Mouse (Mus musculus) B cell, adult 67 days (primary cell): ENCODE results near the gene Rnf39. TPM values are rescaled to one million over a fixed set of nuclear protein-coding genes. Genes with fewer than 3 reads are reported as not detected.

Source experiments
- total RNA-seq, 2 experiments: library from RNA; stranded (reverse); gene quantifications; 4 replicates each; pipeline ENCODE4 v1.2.4; 2023

The Rnf39 gene
- not detected for total RNA-seq

DNA sequence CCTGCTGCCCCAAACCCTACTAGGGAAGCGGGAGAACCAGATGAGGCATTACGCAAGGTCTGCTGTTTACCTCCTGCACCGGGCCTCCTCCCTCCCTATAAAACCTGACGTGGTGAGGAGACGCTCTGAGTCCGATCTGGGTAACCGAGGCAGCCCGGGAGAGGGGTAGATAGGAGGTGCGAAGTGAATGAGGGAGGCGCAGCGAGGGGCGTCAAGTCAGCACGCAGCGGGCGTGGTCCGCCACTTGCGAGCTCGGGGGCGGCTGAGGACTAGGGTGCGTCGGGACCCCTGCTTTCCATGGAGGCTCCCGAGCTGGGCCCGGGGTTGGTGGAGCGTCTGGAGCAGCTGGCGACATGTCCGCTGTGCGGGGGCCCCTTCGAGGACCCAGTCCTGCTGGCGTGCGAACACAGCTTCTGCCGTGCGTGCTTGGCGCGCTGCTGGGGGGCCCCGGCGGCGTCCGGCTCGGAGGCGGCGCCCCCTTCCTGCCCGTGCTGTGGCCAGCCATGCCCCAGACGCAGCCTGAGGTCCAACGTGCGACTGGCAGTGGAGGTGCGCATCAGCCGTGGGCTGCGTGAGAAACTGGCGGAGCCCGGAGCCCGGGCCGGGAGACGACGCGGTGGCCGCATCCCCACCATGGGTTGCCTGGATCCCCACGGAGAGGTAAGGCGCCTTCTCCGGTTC, at the start of gene Rnf39:
Gene Rnf39, plus strand, starts transcription at position 128 of the 681 bp plus-strand sequence.

DNA sequence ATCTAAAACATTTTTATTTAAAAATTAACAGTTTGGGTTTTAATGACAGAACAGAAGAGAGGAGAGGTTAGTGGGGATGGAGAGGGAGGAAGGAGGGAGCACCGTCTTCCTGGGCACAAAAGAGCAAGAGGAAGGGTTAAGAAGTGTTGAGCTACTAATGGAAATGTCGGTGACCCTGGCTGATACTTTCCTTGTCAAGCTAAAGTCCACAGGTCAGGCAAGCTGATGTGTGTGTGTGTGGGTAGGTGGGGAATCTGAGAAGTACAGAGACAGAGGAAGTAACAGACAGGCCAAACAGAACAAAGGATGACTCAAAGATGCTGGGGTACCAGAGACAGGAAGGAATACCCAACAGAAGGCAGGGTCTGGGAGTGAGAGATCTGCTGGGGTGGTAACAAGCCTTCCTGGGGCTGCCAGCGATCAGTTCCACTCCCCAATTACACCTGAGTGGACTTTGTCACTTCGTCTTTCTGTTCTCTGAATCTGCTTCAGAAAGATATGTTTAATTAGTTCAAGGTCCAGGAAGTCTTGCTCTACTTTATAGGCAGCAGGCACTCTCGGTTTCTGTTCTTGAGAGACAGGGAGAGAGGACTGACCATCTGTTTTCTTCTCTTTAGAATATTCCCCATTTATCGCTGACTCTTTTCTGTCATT, 45.0 kb upstream of the Rnf39 start, which contains the start of gene Trim31:
Gene Trim31, plus strand, starts transcription at position 567 of the 654 bp plus-strand sequence.

DNA sequence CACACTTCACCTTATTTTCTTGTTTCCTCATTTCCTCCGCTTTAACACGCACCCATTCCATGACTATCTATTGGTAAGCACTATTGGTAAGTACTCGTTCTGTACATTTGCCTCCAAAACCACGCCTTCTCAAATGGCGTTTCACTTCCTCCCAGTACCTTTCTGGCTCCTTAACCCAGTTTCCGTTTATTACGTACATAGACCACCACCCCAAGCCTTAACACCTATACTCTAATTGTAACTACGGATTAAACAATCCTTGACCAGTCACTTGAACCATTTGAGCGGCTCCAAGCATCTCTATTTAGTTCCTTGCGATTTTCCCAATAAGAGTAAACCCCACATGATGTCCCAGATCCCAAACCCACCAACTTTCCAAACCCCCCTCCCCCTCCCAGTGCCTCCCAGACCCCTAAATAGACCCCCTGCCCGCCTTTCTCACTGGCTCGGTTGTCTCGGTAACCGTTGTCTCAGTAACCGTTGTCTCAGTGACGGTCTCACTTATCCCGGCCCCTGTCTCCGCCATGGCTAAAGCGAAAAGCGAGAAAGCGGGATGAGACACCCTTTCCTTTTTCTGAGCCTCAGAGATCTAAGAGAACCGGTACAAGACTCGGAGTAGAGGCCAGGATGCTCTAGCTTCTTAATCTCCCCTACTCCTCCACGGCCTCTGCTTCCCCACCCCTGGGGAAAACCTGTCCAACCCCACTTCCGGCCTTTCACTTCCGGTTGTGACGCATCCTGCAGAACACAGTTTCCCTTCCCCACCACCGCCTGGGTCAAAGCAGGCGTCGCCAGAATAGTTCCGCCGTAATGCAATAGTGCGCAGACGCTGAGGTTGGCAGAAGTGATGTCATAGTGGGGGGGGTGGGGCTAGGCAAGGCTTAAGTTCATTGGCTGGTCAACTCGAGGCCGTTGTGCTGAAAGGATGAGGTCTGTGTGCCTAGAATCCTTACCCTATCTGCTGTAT, 8.5 kb downstream of the Rnf39 start, which contains the start of gene Ppp1r11:
Gene Ppp1r11, minus strand, starts transcription at position 761 of the 967 bp plus-strand sequence.

DNA sequence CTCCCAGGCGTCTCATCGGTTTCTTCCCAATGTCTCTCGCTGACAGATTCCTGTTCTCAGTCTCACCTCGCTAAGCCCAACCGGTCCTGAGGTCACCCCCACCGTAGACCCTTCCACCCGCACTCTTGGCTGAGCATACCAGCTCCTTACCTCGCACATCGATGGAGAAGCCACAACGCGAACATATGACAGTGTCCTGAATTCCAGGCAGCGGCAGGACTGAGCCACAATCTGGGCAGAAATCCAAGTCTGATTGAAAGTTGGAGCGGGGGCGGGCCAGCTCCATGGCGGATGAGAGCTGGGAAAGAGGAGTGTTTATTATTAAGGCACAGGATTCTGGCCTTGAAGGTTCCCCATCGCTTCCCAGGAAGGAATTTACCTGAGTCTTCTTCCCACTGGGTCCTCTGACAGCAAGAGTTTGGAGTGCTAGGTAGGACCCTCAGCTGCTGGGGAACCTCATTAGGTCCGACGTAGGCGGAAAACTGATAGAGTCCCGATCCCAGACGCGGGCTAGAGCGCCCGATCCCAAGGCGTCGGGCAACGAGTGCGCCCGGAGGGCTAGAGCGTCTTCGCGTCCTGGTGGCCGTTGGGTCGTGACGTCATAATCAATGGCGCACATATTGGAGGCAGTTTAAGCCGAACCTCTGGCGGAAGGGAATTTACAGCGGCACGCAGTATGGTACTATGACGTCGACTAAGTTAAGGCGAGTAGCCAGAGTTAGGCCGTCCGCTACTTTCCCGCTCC, 15.5 kb downstream of the Rnf39 start, which contains the start of the genes Znrd1 and Znrd1as:
Gene Znrd1, minus strand, starts transcription at position 561 of the 745 bp plus-strand sequence.
Gene Znrd1as, plus strand, starts transcription at position 594 of the 745 bp plus-strand sequence.

DNA sequence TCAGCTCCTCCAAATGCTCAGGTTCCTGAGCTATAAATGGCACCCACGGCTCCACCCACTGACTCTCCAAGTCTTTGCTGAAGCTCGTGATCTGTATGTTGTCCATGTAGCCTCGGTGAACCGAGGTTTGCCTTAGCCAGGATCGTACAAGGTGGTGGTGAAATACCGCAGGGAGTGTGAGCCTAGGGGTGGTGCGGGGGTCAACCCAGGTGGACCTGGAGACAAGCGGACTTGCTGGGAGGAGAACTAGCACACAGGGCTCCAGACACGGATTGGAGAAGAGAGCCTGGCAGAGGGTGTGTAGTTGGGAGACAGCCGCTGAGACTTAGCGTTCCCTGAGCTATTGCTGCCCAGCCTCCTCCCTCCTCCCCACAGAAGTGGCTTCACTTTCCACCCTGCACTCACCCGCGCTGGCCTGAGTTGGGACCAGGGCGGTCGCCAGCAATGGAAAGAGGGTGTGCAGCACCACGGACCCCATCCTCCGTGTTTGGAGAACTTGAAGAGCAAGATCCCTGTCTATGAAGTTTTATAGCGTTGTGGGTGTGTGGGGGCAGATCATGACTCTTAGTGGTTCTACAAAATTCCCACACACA, 38.6 kb downstream of the Rnf39 start, which contains the start of gene 2410137M14Rik:
Gene 2410137M14Rik, minus strand, starts transcription at position 17 of the 593 bp plus-strand sequence.

DNA sequence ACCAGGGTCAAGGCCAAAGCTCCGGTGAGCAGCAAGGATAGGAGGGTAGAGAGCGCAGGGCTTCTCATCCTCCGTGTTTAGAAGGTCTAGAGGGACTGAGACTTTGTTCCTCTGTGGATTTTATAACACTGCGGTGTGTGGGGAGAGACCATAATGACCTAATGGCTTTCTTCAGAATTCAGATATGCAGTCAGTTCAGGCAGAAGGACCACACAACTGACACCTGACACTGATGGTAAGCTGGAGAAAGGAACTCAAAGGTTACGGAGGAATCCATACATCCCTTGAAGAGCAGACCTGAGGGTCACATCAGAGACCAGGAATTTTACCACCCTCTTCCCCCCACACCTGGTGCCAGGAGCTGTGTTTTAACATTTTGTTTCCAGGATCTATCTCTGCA, 46.7 kb downstream of the Rnf39 start, which contains the start of gene H2-M5:
Gene H2-M5, minus strand, starts transcription at position 101 of the 400 bp plus-strand sequence.

Other genes with a start within 250 kb of the Rnf39 start
- gene H2-M10.5, start 170.0 kb upstream of the Rnf39 start, total RNA-seq: not detected
- gene H2-M10.6, start 130.7 kb upstream of the Rnf39 start, total RNA-seq: not detected
- gene Trim26, start 105.8 kb upstream of the Rnf39 start, total RNA-seq: 100 to 1,000 TPM; 175 to 200 TPM
- not detected for gene Trim15, start 75.7 kb upstream of the Rnf39 start, total RNA-seq
- gene Trim10, start 73.3 kb upstream of the Rnf39 start, total RNA-seq: under 1 TPM in 1 of 2 experiments, not detected in 1; 0.46 TPM
- under 1 TPM in 1 of 2 experiments, not detected in 1; 0.36 TPM for gene Trim40, start 52.8 kb upstream of the Rnf39 start, total RNA-seq
- not detected for gene Trim31, start 44.8 kb upstream of the Rnf39 start, total RNA-seq
- 100 to 1,000 TPM in 1 of 2 experiments, 10 to 100 TPM in 1; 95.2 to 105 TPM for gene Ppp1r11, start 8.8 kb downstream of the Rnf39 start, total RNA-seq
- 10 to 100 TPM; 70.2 to 71.0 TPM for gene Znrd1, start 15.6 kb downstream of the Rnf39 start, total RNA-seq
- gene Znrd1as, start 15.7 kb downstream of the Rnf39 start, total RNA-seq: 1 to 10 TPM; 1.6 to 7.4 TPM
- not detected for gene 2410137M14Rik, start 38.3 kb downstream of the Rnf39 start, total RNA-seq
- not detected for gene H2-M5, start 46.6 kb downstream of the Rnf39 start, total RNA-seq
- not detected for gene Zfp57, start 58.2 kb downstream of the Rnf39 start, total RNA-seq
- not detected for gene Mog, start 80.5 kb downstream of the Rnf39 start, total RNA-seq
- gene Gabbr1, start 103.0 kb downstream of the Rnf39 start, total RNA-seq: 10 to 100 TPM; 65.4 to 88.3 TPM
- gene Olfr90, start 145.6 kb downstream of the Rnf39 start, total RNA-seq: under 1 TPM; 0.20 to 0.59 TPM
- not detected for gene Olfr91, start 155.4 kb downstream of the Rnf39 start, total RNA-seq
- gene Olfr92, start 177.2 kb downstream of the Rnf39 start, total RNA-seq: not detected
- not detected for gene Olfr93, start 218.6 kb downstream of the Rnf39 start, total RNA-seq